9 mouse cellular contexts compared by ENCODE assay signal in genomic region chr8:13530941-13531340, GRCm38 (mm10). TPM values are rescaled to one million over a fixed set of nuclear protein-coding genes. Genes with fewer than 3 reads are reported as not detected.
A peak's percentile ranks its signal among the peaks of the same experiment; 100 is the strongest.
DNase-seq lines count a peak whose midpoint lies in the region; ATAC-seq lines count a peak whose summit lies in the region.
"Had no signal": no experiment of that assay in that cellular context is flagged by ENCODE, and none has a peak within 500 bp of the region (broad histone marks: within the 10 kb centered on the region; RNA-seq: fewer than 3 reads in every experiment).

No protein-coding gene starts in this region.

- H3K79me2 ChIP-seq in macrophage (ENCODE audit: inconsistent target): no peaks in the 10 kb centered on the region

- H3K9ac ChIP-seq in forebrain, embryonic 16.5 days (replicated peaks; ENCODE audit: low read depth, low read length): no peak overlapping the region

- H3K4me2 ChIP-seq in forebrain, embryonic 16.5 days (ENCODE audit: low read length): no peak overlapping the region

- intact Hi-C loops in heart, postnatal 36 days (cut with DNase I): loop anchor here (1.0 to 5.0 kb wide), 3 partner anchors 17 to 119 kb away; no protein-coding TSS in a partner anchor

- no peaks in the 10 kb centered on the region for H3K27me3 ChIP-seq in forebrain, embryonic 16.5 days (replicated peaks; ENCODE audit: control insufficient read depth, insufficient read depth, low read length)

- H3K9me3 ChIP-seq in forebrain, embryonic 16.5 days (ENCODE audit: control insufficient read depth, low read length): no peaks in the 10 kb centered on the region

- peak overlapping the region; percentile 45 for H3K27ac ChIP-seq in forebrain, embryonic 16.5 days (ENCODE audit: low read length)
- peak overlapping the region; percentile 75 for H3K27ac ChIP-seq in macrophage

- no peak overlapping the region for H3K4me3 ChIP-seq in forebrain, embryonic 16.5 days (replicated peaks; ENCODE audit: low read length)
- H3K4me3 ChIP-seq in macrophage (ENCODE audit: inconsistent target): no peak overlapping the region

- DNase-seq in 416B (ENCODE audit: low read depth): peak; percentile 99
- peak; percentile 95 for DNase-seq in adrenal gland, adult 8-10 months
- DNase-seq in heart, postnatal 36 days: peak; percentile 88 to 89
- peak; percentile 62 to 65 for DNase-seq in layer of hippocampus, postnatal 10 days (ENCODE audit: low spot score in 2 of 2)
- DNase-seq in spleen, adult 18-20 months: peak; percentile 26 to 29

- peaks cover 29% of the 10 kb centered on the region for H3K4me1 ChIP-seq in forebrain, embryonic 16.5 days (replicated peaks; ENCODE audit: control insufficient read depth, insufficient read depth, low read length)

- WGBS in forebrain, embryonic 16.5 days: 21% methylated on average over 5 of the region's 5 CpGs
- 7% methylated on average over 5 of the region's 5 CpGs for WGBS in macrophage (ENCODE audit: missing documents)

- H3K36me3 ChIP-seq in forebrain, embryonic 16.5 days (ENCODE audit: control insufficient read depth, insufficient read depth): no peaks in the 10 kb centered on the region
- no peaks in the 10 kb centered on the region for H3K36me3 ChIP-seq in macrophage (ENCODE audit: inconsistent target)

- peak; percentile 77 for ATAC-seq in forebrain, embryonic 16.5 days
- ATAC-seq in CD4-positive, CD25-positive, alpha-beta regulatory T cell, adult 4 months: no peak

RNA-seq across cellular contexts. Expression of gene 1700029H14Rik, which starts 31.3 kb away (rescaled TPM):
- not detected for total RNA-seq in adrenal gland, adult 8-10 months (2022)
- not detected in 2 replicates for polyA plus RNA-seq in forebrain, embryonic 16.5 days (2015; fragmentation: Nextera tagmentation; extraction: Ambion mirVana)
- total RNA-seq in heart, postnatal 36 days (2021): not detected
- not detected for total RNA-seq in layer of hippocampus, postnatal 10 days (2021)
- total RNA-seq in macrophage (2018; cell fraction: chromatin; rRNA removed): 1 to 10 TPM in 16 of 26 experiments, under 1 TPM in 2, not detected in 8; 0.58 to 6.6 (median 2.1) TPM
- total RNA-seq in macrophage (2018; cell fraction: cytosol; rRNA removed): not detected
- 1 to 10 TPM in 9 of 26 experiments, under 1 TPM in 6, not detected in 11; 0.47 to 4.3 (median 1.1) TPM for total RNA-seq in macrophage (2018; cell fraction: nucleus; rRNA removed)
- polyA plus RNA-seq in macrophage (2018): not detected in 3 replicates
- polyA plus RNA-seq in CD4-positive, CD25-positive, alpha-beta regulatory T cell, adult 4 months (2017; shearing (Covaris generic)): under 1 TPM in 1 of 2 experiments, not detected in 1; 0.30 TPM
- polyA plus RNA-seq: neural tube, embryonic 11.5 days had no signal

RNA-seq across cellular contexts. Expression of gene Gas6, which starts 36.7 kb away (rescaled TPM):
- 1,000 to 10,000 TPM in 1 of 4 experiments, 100 to 1,000 TPM in 3; 130 to 1,084 (median 297) TPM for total RNA-seq in adrenal gland, adult 8-10 months (2022)
- polyA plus RNA-seq in forebrain, embryonic 16.5 days (2015; fragmentation: Nextera tagmentation; extraction: Ambion mirVana): 23.9 and 25.5 TPM in 2 replicates
- 100 to 1,000 TPM; 117 to 135 TPM for total RNA-seq in heart, postnatal 36 days (2021)
- total RNA-seq in layer of hippocampus, postnatal 10 days (2021): 100 to 1,000 TPM; 105 to 116 TPM
- 100 to 1,000 TPM in 15 of 26 experiments, 10 to 100 TPM in 11; 21.7 to 469 (median 121) TPM for total RNA-seq in macrophage (2018; cell fraction: chromatin; rRNA removed)
- total RNA-seq in macrophage (2018; cell fraction: cytosol; rRNA removed): 100 to 1,000 TPM; 150 to 988 (median 446) TPM
- 100 to 1,000 TPM; 112 to 839 (median 227) TPM for total RNA-seq in macrophage (2018; cell fraction: nucleus; rRNA removed)
- polyA plus RNA-seq in macrophage (2018): 596 to 877 TPM (median 653 TPM) in 3 replicates
- not detected for polyA plus RNA-seq in CD4-positive, CD25-positive, alpha-beta regulatory T cell, adult 4 months (2017; shearing (Covaris generic))

Comparison
In these comparisons a context has a peak if more than half of its experiments do, and no peak if none do; other contexts are left out.
1. DNase-seq: peak in every context shown above with its lines; median percentile 99 in 416B; 95 in adrenal gland, adult 8-10 months; 88 in heart, postnatal 36 days; 64 in layer of hippocampus, postnatal 10 days; 28 in spleen, adult 18-20 months.